Mouse (Mus musculus): Measurements from ENCODE around the gene Pigq.

DNA sequence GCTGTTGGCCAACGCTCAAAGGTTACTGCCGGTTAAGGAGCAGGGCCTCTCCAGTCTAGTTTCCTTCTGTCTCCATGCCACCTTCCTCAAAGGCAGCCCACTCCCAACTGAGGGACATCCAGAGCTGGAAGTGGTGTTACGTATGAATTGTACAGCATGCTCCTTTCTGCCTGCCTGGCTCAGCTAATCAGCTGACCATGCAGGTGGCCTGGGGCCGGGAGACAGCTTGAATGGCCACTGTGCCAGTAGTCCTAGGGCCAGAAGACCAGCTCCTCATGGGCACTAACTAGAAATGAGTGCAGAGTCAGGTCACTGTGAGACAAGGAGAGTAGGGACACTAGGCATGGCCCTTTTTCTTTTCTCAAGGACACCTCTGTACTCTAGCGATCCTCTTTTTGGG, 8.4 kb upstream of the Pigq start:
- TF ChIP-seq CTCF (IDR thresholded peaks at IDR 0.05; ENCODE audit: low read depth) (no peak), EP300 (IDR thresholded peaks at IDR 0.05; ENCODE audit: low read depth) (no peak)
